In genomic region chr8:96296643-96297042, GRCm38 (mm10) we compare ENCODE assay signal across 24 mouse cellular contexts.
A peak's percentile ranks its signal among the peaks of the same experiment; 100 is the strongest.
DNase-seq lines count a peak whose midpoint lies in the region; ATAC-seq and TF ChIP-seq lines count a peak whose summit lies in the region.
"Had no signal": no experiment of that assay in that cellular context is flagged by ENCODE, and none has a peak within 500 bp of the region (broad histone marks: within the 10 kb centered on the region; RNA-seq: fewer than 3 reads in every experiment).

No protein-coding gene starts in this region.

- no peak for TF ChIP-seq POLR2A in MEL (IDR thresholded peaks at IDR 0.05; ENCODE audit: control insufficient read depth in 1 of 2, insufficient read depth in 1 of 2, low read depth in 1 of 2, low read length in 2 of 2, poor library complexity in 1 of 2)
- TF ChIP-seq POLR2A in brain, embryonic 14.5 days (IDR thresholded peaks at IDR 0.05; ENCODE audit: borderline replicate concordance, extremely low read depth, insufficient read depth, insufficient read length, poor library complexity, severe bottlenecking) = no peak

- H3K9me3 ChIP-seq in midbrain, embryonic 14.5 days (ENCODE audit: control insufficient read depth, low read length) = no peaks in the 10 kb centered on the region
- no peaks in the 10 kb centered on the region for H3K9me3 ChIP-seq in midbrain, postnatal 0 days (ENCODE audit: low read length)
- H3K9me3 ChIP-seq in G1E (replicated peaks) = peaks cover 7% of the 10 kb centered on the region
- H3K9me3 ChIP-seq in MEL (replicated peaks; ENCODE audit: insufficient read depth, low read length) = no peaks in the 10 kb centered on the region
- H3K9me3 ChIP-seq in limb, embryonic 10.5 days (replicated peaks) = no peaks in the 10 kb centered on the region

- no peak overlapping the region for H3K27ac ChIP-seq in midbrain, embryonic 14.5 days (replicated peaks; ENCODE audit: low read depth, low read length)
- H3K27ac ChIP-seq in midbrain, postnatal 0 days (ENCODE audit: low read depth, low read length) = no peak overlapping the region
- H3K27ac ChIP-seq in MEL (ENCODE audit: control insufficient read depth, low read depth, low read length) = peak overlapping the region; percentile 25; the same call in 1 of the 2 replicates
- no peak overlapping the region for H3K27ac ChIP-seq in limb, embryonic 10.5 days

- H3K9ac ChIP-seq in midbrain, embryonic 14.5 days (replicated peaks; ENCODE audit: low read length) = no peak overlapping the region
- H3K9ac ChIP-seq in midbrain, postnatal 0 days (replicated peaks; ENCODE audit: low read length, poor library complexity, severe bottlenecking) = no peak overlapping the region
- no peak overlapping the region for H3K9ac ChIP-seq in MEL (ENCODE audit: control insufficient read depth, low read depth, low read length, poor library complexity, severe bottlenecking)

- no peaks in the 10 kb centered on the region for H3K79me2 ChIP-seq in MEL (ENCODE audit: control insufficient read depth, insufficient read depth, low read length, poor library complexity)

- TF ChIP-seq EP300 in MEL (IDR thresholded peaks at IDR 0.05; ENCODE audit: low read depth in 1 of 2, low read length in 2 of 2) = peak in 1 of 2 experiments; percentile 53; a peak in 1 of 4 replicates

- H3K4me2 ChIP-seq in midbrain, embryonic 14.5 days (ENCODE audit: low read length) = no peak overlapping the region
- H3K4me2 ChIP-seq in midbrain, postnatal 0 days (ENCODE audit: low read depth, low read length, poor library complexity, severe bottlenecking) = no peak overlapping the region

- TF ChIP-seq RAD21 in MEL (IDR thresholded peaks at IDR 0.05; ENCODE audit: low read depth, low read length) = no peak

- no peaks in the 10 kb centered on the region for H3K4me1 ChIP-seq in midbrain, embryonic 14.5 days (ENCODE audit: control insufficient read depth, insufficient read depth, low read length)
- no peaks in the 10 kb centered on the region for H3K4me1 ChIP-seq in midbrain, postnatal 0 days (ENCODE audit: insufficient read depth, low read length)
- H3K4me1 ChIP-seq in G1E (ENCODE audit: insufficient read depth, low read depth, low read length) (no peaks in the 10 kb centered on the region), MEL (ENCODE audit: control insufficient read depth in 1 of 2, insufficient read depth in 2 of 2, low read length in 2 of 2) (peaks cover 5 to 17% of the 10 kb centered on the region in 2 experiments; a peak in 3 of 4 replicates)
- H3K4me1 ChIP-seq in limb, embryonic 10.5 days = no peaks in the 10 kb centered on the region

- H3K27me3 ChIP-seq in midbrain, embryonic 14.5 days (ENCODE audit: control insufficient read depth, insufficient read depth, low read length) = no peaks in the 10 kb centered on the region
- H3K27me3 ChIP-seq in midbrain, postnatal 0 days (ENCODE audit: insufficient read depth, low read length) = no peaks in the 10 kb centered on the region
- H3K27me3 ChIP-seq in G1E (ENCODE audit: insufficient read depth, low read length) (no peaks in the 10 kb centered on the region), MEL (ENCODE audit: control insufficient read depth in 1 of 2, insufficient read depth in 2 of 2, low read length in 2 of 2) (no peaks in the 10 kb centered on the region)
- H3K27me3 ChIP-seq in limb, embryonic 10.5 days (ENCODE audit: low read depth, poor library complexity, severe bottlenecking) = no peaks in the 10 kb centered on the region

- no peak overlapping the region for H3K4me3 ChIP-seq in midbrain, embryonic 14.5 days (replicated peaks; ENCODE audit: low read depth, low read length)
- no peak overlapping the region for H3K4me3 ChIP-seq in midbrain, postnatal 0 days (ENCODE audit: low read depth, low read length)
- no peak overlapping the region for H3K4me3 ChIP-seq in G1E (ENCODE audit: low read depth, low read length)
- peak overlapping the region in 1 of 2 experiments; percentile 37; a peak in 1 of 4 replicates for H3K4me3 ChIP-seq in MEL (ENCODE audit: control insufficient read depth in 1 of 2, insufficient read depth in 1 of 2, low read depth in 2 of 2, low read length in 2 of 2)
- no peak overlapping the region for H3K4me3 ChIP-seq in limb, embryonic 10.5 days

- ATAC-seq in midbrain, embryonic 14.5 days (ENCODE audit: low FRiP score, low TSS enrichment) = no peak
- no peak for ATAC-seq in midbrain, postnatal 0 days (ENCODE audit: low FRiP score)
- peak; percentile 8; the same call in 1 of the 2 replicates for ATAC-seq in G1E (ENCODE audit: extremely low read depth, insufficient number of reproducible peaks, low FRiP score, poor library complexity, severe bottlenecking)
- ATAC-seq: activated CD4-positive, CD25-positive, alpha-beta regulatory T cell, adult 4 months; CD4-positive, CD25-positive, alpha-beta regulatory T cell, adult 4 months; Patski had no signal

- 38% methylated on average over 4 of the region's 4 CpGs for WGBS in midbrain, embryonic 14.5 days
- WGBS in midbrain, postnatal 0 days = 50% methylated on average over 4 of the region's 4 CpGs
- 88% methylated on average over 4 of the region's 4 CpGs for WGBS in limb, embryonic 10.5 days

- H3K36me3 ChIP-seq in midbrain, embryonic 14.5 days (ENCODE audit: control insufficient read depth, insufficient read depth, low read length) = no peaks in the 10 kb centered on the region
- no peaks in the 10 kb centered on the region for H3K36me3 ChIP-seq in midbrain, postnatal 0 days (ENCODE audit: insufficient read depth, low read length)
- H3K36me3 ChIP-seq in G1E (replicated peaks) = no peaks in the 10 kb centered on the region
- H3K36me3 ChIP-seq in MEL (ENCODE audit: control insufficient read depth in 1 of 2, insufficient read depth in 2 of 2, low read length in 2 of 2) = peaks cover 0 to 14% of the 10 kb centered on the region in 2 experiments; a peak in 2 of 4 replicates
- H3K36me3 ChIP-seq in limb, embryonic 10.5 days = no peaks in the 10 kb centered on the region

- TF ChIP-seq CTCF in midbrain, postnatal 0 days (IDR thresholded peaks at IDR 0.05) = no peak
- TF ChIP-seq CTCF in G1E (IDR thresholded peaks at IDR 0.05; ENCODE audit: low read depth, low read length) (no peak), MEL (IDR thresholded peaks at IDR 0.05 in 2 of 3, conservative IDR thresholded peaks at IDR 0.05 in 1 of 3; ENCODE audit: control insufficient read depth in 1 of 3, insufficient read depth in 1 of 3, low read depth in 2 of 3, low read length in 3 of 3, poor library complexity in 1 of 3, severe bottlenecking in 1 of 3) (no peak)
- TF ChIP-seq CTCF in brain, embryonic 14.5 days (IDR thresholded peaks at IDR 0.05; ENCODE audit: borderline replicate concordance, extremely low read depth, insufficient read depth, insufficient read length) = no peak

- peak; percentile 40 for DNase-seq in midbrain, embryonic 14.5 days
- no peak for DNase-seq in midbrain, postnatal 0 days (ENCODE audit: low spot score)
- DNase-seq in G1E (ENCODE audit: low spot score) (no peak), MEL (ENCODE audit: low read depth, low spot score) (peak; percentile 17), MN1 (ENCODE audit: low spot score) (no peak)
- peak; percentile 46 for DNase-seq in brain, embryonic 14.5 days (ENCODE audit: low read depth)
- no peak for DNase-seq in lung, adult 18-20 months
- DNase-seq in limb, embryonic 10.5 days (ENCODE audit: low spot score) = no peak
- DNase-seq: adrenal gland, adult 2 months; adrenal gland, adult 8-10 months; adrenal gland, postnatal 10 days; adrenal gland, postnatal 14 days; adrenal gland, postnatal 25 days; adrenal gland, postnatal 36 days; B cell, adult 2 months; cerebellum, adult 11 months; cerebellum, adult 11-12 months; cerebellum, adult 18-20 months; cerebellum, adult 2 months; cerebellum, adult 8-10 months; cerebellum, adult 9-10 months had no signal

TF ChIP-seq in MEL, 35 proteins besides CTCF, POLR2A, EP300 and RAD21:
- TF ChIP-seq TCF12 (IDR thresholded peaks at IDR 0.05; ENCODE audit: low read depth, low read length) (peak; percentile 84), GABPA (IDR thresholded peaks at IDR 0.05; ENCODE audit: low read depth, low read length) (no peak), ETS1 (IDR thresholded peaks at IDR 0.05; ENCODE audit: low read depth, low read length) (peak; percentile 58; the same call in 1 of the 2 replicates)
TF ChIP-seq in MEL: peak in this region for 2.

Comparison
In these comparisons a context has a peak if more than half of its experiments do, and no peak if none do; other contexts are left out.
1. DNase-seq: peak in midbrain, embryonic 14.5 days (single experiment), MEL (single experiment) and brain, embryonic 14.5 days (single experiment); none in midbrain, postnatal 0 days (single experiment), G1E (single experiment), MN1 (single experiment), lung, adult 18-20 months (0 of 2) and limb, embryonic 10.5 days (single experiment).